Mouse (Mus musculus): ENCODE measurements around the gene Rnaseh2a. TPM values are rescaled to one million over a fixed set of nuclear protein-coding genes. Genes with fewer than 3 reads are reported as not detected.
"Not testable (repeated sequence)": the region's sequence is repeated elsewhere in the genome, so short reads cannot be mapped to it uniquely, and the experiment has no call there.

Gene Rnaseh2a
- total RNA-seq, 2 experiments from 2014 or later, result 22.6 to 28.4 TPM

DNA sequence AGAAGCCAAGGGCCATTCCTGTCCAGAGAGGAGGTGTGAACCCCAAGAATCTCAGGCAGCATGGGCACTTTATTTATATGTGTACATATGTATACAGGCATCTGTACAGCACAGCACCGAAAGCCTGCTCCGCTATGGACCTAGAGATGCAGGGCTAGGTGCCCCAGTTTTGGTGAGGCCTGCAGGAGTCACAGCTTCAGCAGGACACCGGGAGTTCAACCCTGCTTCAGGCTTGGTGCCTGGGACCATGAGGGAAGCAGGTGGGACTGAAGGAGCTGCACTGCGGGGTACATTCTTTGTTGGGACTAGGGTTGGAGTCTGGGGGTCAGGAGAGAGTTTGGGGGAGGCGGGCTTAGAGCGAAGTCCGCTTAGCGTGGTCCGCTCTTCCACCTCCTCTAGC lies 57.7 kb downstream of the Rnaseh2a start:
- intact Hi-C loops (cut with DNase I; ENCODE audit: low total_unique reads), result no loop called here
- no peak for DNase-seq

DNA sequence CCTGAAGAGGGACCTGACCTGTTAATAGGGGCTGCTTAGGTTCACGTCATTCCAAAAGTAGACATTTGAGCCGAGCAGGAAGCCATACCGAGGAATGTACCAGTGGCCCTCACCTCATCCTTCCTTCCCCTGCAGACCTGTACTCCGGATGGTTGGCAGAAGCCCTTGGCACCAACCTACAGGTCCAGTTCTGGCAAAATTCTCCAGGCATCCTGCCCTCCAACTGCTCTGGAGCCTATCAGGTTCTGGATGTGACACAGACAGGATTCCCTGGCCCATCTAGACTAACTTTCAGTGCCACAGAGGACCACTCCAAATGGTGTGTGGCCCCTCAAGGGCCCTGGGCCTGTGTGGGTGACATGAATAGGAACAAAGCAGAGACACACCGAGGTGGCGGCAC lies 59.0 kb downstream of the Rnaseh2a start:
- intact Hi-C loops (cut with DNase I; ENCODE audit: low total_unique reads), result no loop called here
- no peak for DNase-seq

DNA sequence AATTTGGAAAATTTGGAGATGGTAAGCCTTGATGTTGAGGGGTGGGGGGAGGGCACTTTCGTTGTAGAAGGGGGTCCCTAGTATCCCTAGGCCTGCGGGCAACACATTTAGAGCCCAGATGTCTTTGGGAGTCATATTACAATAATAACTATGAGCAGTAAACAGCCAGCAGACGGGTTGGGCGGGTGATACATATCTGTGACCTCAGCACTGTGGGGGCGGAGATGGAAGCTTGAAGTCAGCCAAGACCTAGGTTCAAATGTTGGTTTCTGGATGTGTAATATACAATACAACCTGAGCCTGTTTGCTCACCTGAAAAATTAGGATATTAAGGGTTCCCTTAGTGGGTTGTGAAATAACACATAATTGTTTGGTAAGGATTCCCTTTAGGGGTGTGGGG lies 59.6 kb downstream of the Rnaseh2a start:
- DNase-seq, result no peak
- intact Hi-C loops (cut with DNase I; ENCODE audit: low total_unique reads), result no loop called here

DNA sequence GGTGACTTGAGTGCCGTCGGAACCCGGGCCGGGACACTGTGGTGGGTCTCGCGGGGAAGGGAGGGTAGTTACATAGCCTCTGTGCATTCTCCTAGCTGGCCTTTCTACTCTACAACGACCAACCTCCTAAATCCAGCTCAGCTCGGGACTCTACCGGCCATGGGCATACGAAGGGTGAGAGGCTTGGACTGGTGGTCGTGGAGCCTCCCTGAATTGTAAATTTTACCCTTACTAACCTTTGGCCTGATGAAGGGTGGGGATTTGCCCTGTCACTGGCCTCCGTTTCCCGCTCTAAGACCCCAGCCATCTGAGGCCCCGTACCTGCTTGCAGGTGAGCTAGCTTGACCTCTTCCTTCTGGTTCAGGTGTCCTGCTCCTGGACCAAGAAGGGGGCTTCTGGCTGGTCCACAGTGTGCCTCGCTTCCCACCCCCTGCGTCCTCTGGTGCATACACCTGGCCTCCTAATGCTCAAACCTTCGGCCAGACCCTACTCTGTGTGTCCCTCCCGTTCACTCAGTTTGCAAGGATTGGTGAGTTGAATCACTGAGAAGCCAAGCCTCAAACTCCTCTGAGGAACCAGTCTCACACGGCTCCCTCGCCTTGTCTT lies 60.3 kb downstream of the Rnaseh2a start:
- no peak for DNase-seq
- intact Hi-C loops (cut with DNase I; ENCODE audit: low total_unique reads), result no loop called here

DNA sequence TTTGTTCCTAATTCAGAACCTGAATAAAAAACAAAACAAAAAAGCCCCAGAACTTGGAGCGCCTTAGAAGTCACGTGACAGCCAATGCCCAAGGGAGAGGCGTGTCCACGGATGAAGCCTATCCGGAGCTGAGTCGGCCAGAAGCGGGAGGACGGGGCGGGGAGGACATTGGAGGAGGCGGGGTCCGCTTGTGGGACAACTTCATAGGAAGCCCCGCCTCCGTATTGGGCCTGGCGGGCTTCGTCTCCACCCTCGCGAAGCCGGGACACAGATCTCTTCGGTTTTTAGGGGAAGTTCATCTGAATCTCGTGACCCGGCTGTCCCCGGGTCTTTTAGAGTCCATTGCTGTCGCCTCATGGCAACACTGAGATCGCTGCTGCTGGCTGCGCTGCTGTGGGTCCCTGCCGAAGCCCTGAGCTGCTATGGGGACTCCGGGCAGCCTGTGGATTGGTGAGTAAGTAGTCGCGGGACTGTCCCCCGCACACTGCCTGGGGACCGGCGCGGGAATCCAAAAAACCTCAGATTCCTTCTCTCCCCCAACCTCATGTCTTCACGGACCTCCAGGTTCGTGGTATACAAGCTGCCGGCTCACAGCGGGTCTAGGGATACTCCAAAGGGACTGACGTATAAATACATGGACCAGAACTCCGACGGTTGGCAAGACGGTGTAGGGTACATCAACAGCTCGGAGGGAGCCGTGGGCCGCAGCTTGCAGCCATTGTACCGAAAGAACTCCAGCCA lies 61.0 kb downstream of the Rnaseh2a start, which contains the start of gene Dnase2a:
TSS of gene Dnase2a (plus strand) at position 140 of the 741 bp plus-strand sequence.
- intact Hi-C loops (cut with DNase I; ENCODE audit: low total_unique reads), result no loop called here
- DNase-seq, result peak; percentile 98

DNA sequence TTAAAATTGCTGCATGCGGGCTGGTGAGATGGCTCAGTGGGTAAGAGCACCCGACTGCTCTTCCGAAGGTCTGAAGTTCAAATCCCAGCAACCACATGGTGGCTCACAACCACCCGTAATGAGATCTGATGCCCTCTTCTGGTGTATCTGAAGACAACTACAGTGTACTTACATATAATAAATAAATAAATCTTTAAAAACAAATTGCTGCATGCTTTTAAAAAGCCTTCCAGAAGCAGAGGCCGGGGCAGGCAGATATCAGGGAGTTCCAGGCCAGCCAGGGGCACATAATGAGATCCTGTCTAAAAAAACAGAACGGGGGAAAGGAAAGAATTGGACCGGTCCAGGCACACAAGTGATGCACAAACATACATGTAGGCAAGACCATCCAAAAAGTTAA lies 61.6 kb downstream of the Rnaseh2a start:
- DNase-seq; intact Hi-C loops (cut with DNase I; ENCODE audit: low total_unique reads): not testable (repeated sequence)

DNA sequence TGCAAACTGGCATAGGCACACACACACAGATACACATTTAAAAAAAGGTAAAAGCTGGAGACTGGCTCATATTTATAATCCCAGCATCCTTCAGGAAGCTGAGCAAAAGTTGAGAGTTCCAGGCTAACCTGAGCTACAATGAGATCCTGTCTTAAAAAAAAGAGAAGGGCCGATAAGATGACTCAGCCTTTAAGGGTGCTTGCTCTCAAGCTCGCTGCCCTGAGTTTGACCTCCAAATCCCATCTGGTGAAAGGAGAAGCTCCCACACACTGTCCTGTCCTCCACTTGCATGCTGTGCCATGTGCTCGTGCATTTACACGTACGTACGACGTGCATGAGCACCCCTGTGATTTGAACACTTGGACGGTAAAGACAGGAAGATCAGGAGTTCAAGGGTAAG lies 62.1 kb downstream of the Rnaseh2a start:
- intact Hi-C loops (cut with DNase I; ENCODE audit: low total_unique reads), result no loop called here
- DNase-seq, result no peak

DNA sequence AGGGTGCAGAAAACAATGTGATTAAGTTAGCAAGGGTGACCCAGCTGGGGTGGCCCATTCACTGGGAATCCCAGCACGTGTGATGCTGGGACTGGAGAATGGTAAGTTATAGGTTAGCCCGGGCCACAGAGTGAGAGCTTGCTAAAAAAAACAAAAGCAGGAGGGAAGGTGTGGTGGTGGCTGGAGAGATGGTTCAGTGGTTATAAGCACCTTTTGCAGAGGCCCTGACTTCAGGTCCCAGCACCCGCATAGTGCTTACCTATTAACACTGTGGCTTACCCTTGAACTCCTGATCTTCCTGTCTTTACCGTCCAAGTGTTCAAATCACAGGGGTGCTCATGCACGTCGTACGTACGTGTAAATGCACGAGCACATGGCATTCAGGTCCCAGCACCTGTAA lies 62.5 kb downstream of the Rnaseh2a start:
- DNase-seq, result no peak
- intact Hi-C loops (cut with DNase I; ENCODE audit: low total_unique reads), result no loop called here

Small RNA genes lying within 50 kb of the gene (microRNA-seq; reads per million reads assigned to microRNA genes)
- 0 reads per million in 2 experiments for gene Gm24197

Other genes with a start within 250 kb of the Rnaseh2a start
- 1 to 10 TPM in 1 of 2 experiments, under 1 TPM in 1; 0.66 to 1.1 TPM for gene G430095P16Rik, start 246.8 kb downstream of the Rnaseh2a start, total RNA-seq (2021)
- gene Nfix, start 169.4 kb downstream of the Rnaseh2a start, total RNA-seq (2021), result 100 to 1,000 TPM; 531 to 566 TPM
- gene Dand5, start 146.9 kb downstream of the Rnaseh2a start, total RNA-seq (2021), result 1 to 10 TPM; 6.0 to 7.2 TPM
- gene Gadd45gip1, start 138.2 kb downstream of the Rnaseh2a start, total RNA-seq (2021), result 10 to 100 TPM; 28.4 to 28.8 TPM
- 100 to 1,000 TPM; 122 to 124 TPM for gene Rad23a, start 129.1 kb downstream of the Rnaseh2a start, total RNA-seq (2021)
- gene Calr, start 122.8 kb downstream of the Rnaseh2a start, total RNA-seq (2021), result 100 to 1,000 TPM; 197 to 229 TPM
- 10 to 100 TPM; 24.8 to 25.5 TPM for gene Farsa, start 112.8 kb downstream of the Rnaseh2a start, total RNA-seq (2021)
- gene Syce2, start 97.7 kb downstream of the Rnaseh2a start, total RNA-seq (2021), result 1 to 10 TPM; 2.1 to 2.6 TPM
- gene Gcdh, start 75.8 kb downstream of the Rnaseh2a start, total RNA-seq (2021), result 10 to 100 TPM; 23.3 to 30.0 TPM
- gene Klf1, start 67.8 kb downstream of the Rnaseh2a start, total RNA-seq (2021), result under 1 TPM in 1 of 2 experiments, not detected in 1; 0.23 TPM
- 1 to 10 TPM; 5.7 to 6.9 TPM for gene Dnase2a, start 61.2 kb downstream of the Rnaseh2a start, total RNA-seq (2021)
- under 1 TPM in 1 of 2 experiments, not detected in 1; 0.07 TPM for gene Mast1, start 32.4 kb downstream of the Rnaseh2a start, total RNA-seq (2021)
- gene Rtbdn, start 22.8 kb downstream of the Rnaseh2a start, total RNA-seq (2021), result not detected
- not detected for gene Gm49661, start 334 bp downstream of the Rnaseh2a start, total RNA-seq (2021)
- 100 to 1,000 TPM; 224 to 248 TPM for gene Prdx2, start 180 bp downstream of the Rnaseh2a start, total RNA-seq (2021)
- 1 to 10 TPM; 6.2 to 6.3 TPM for gene Junb, start 9.0 kb upstream of the Rnaseh2a start, total RNA-seq (2021)
- 1 to 10 TPM; 1.4 to 1.5 TPM for gene Hook2, start 20.8 kb upstream of the Rnaseh2a start, total RNA-seq (2021)
- not detected for gene Best2, start 44.8 kb upstream of the Rnaseh2a start, total RNA-seq (2021)
- 10 to 100 TPM; 44.3 to 44.9 TPM for gene Asna1, start 55.5 kb upstream of the Rnaseh2a start, total RNA-seq (2021)
- gene Trir, start 57.1 kb upstream of the Rnaseh2a start, total RNA-seq (2021), result 10 to 100 TPM; 77.5 to 92.1 TPM
- 10 to 100 TPM; 24.6 to 27.9 TPM for gene Tnpo2, start 67.1 kb upstream of the Rnaseh2a start, total RNA-seq (2021)
- gene Fbxw9, start 90.3 kb upstream of the Rnaseh2a start, total RNA-seq (2021), result 1 to 10 TPM; 3.6 to 4.7 TPM
- gene Gm5741, start 98.2 kb upstream of the Rnaseh2a start, total RNA-seq (2021), result not detected
- gene Dhps, start 102.0 kb upstream of the Rnaseh2a start, total RNA-seq (2021), result 10 to 100 TPM; 18.2 to 20.2 TPM
- 10 to 100 TPM; 45.3 to 46.2 TPM for gene Wdr83os, start 111.0 kb upstream of the Rnaseh2a start, total RNA-seq (2021)
- 10 to 100 TPM; 13.2 to 15.1 TPM for gene Wdr83, start 111.5 kb upstream of the Rnaseh2a start, total RNA-seq (2021)
- 10 to 100 TPM; 13.6 to 14.0 TPM for gene Man2b1, start 113.5 kb upstream of the Rnaseh2a start, total RNA-seq (2021)
- under 1 TPM; 0.86 to 0.92 TPM for gene Zfp791, start 153.3 kb upstream of the Rnaseh2a start, total RNA-seq (2021)
- not detected for gene Cks1brt, start 182.2 kb upstream of the Rnaseh2a start, total RNA-seq (2021)

Data from gastrocnemius, postnatal 14 days (tissue).